Mouse (Mus musculus) MEL (cell line): ENCODE results near the gene Coq10b. TPM values are rescaled to one million over a fixed set of nuclear protein-coding genes. Genes with fewer than 3 reads are reported as not detected.

Experiments used
- DNase-seq: peaks from one replicate; pipeline ENCODE4 v3.0.0; 2011; ENCODE audit warnings: low read depth, low spot score
- H3K27ac ChIP-seq: 2 replicates; pipeline ENCODE4 v1.5.1; 2012; ENCODE audit warnings: low read depth, mild to moderate bottlenecking, control low read depth, low read length, moderate library complexity; ENCODE audit not compliant: control insufficient read depth
- H3K27me3 ChIP-seq, 2 experiments: fragments of 150-350 bp in 1 of 2; sonication (generic) in 1 of 2; 2 replicates each; pipeline ENCODE4 v1.6.1; 2012; ENCODE audit warnings: low read length in 2 of 2, mild to moderate bottlenecking in 2 of 2, improper control_type of control experiment in 1 of 2, moderate library complexity in 1 of 2; ENCODE audit not compliant: insufficient read depth in 2 of 2, control insufficient read depth in 1 of 2
- H3K36me3 ChIP-seq, 2 experiments: 2 replicates each; pipeline ENCODE4 v1.6.1; 2012 to 2014; ENCODE audit warnings: low read length in 2 of 2, improper control_type of control experiment in 1 of 2, inconsistent platforms in 1 of 2, mild to moderate bottlenecking in 1 of 2; ENCODE audit not compliant: insufficient read depth in 2 of 2, control insufficient read depth in 1 of 2
- H3K4me1 ChIP-seq, 2 experiments: fragments of 150-350 bp in 1 of 2; sonication (generic) in 1 of 2; 2 replicates each; pipeline ENCODE4 v1.6.1; 2012; ENCODE audit warnings: low read length in 2 of 2, improper control_type of control experiment in 1 of 2, mild to moderate bottlenecking in 1 of 2; ENCODE audit not compliant: insufficient read depth in 2 of 2, control insufficient read depth in 1 of 2
- H3K4me3 ChIP-seq, 2 experiments: fragments of 150-350 bp in 1 of 2; sonication (generic) in 1 of 2; 2 replicates each; pipeline ENCODE4 v1.5.1; 2012; ENCODE audit warnings: low read depth in 2 of 2, low read length in 2 of 2, mild to moderate bottlenecking in 2 of 2, moderate library complexity in 2 of 2, control low read depth in 1 of 2, improper control_type of control experiment in 1 of 2; ENCODE audit not compliant: control insufficient read depth in 1 of 2, insufficient read depth in 1 of 2
- H3K79me2 ChIP-seq: 2 replicates; pipeline ENCODE4 v1.6.1; 2012; ENCODE audit warnings: mild to moderate bottlenecking, low read length, moderate library complexity; ENCODE audit not compliant: control insufficient read depth, poor library complexity, insufficient read depth
- H3K9ac ChIP-seq: 2 replicates; pipeline ENCODE4 v1.6.1; 2012; ENCODE audit warnings: low read depth, mild to moderate bottlenecking, control low read depth, low read length, moderate library complexity; ENCODE audit not compliant: control insufficient read depth, poor library complexity, severe bottlenecking
- H3K9me3 ChIP-seq: fragments of 150-350 bp; sonication (generic); replicated peaks from 2 replicates; pipeline ENCODE4 v1.6.1; 2012; ENCODE audit warnings: mild to moderate bottlenecking, low read length, improper control_type of control experiment, moderate library complexity; ENCODE audit not compliant: insufficient read depth
- MYB ChIP-seq: IDR thresholded peaks from 2 replicates; pipeline ENCODE4 v1.6.1; 2011; ENCODE audit warnings: mild to moderate bottlenecking, low read depth, low read length, improper control_type of control experiment
- NELFE ChIP-seq: IDR thresholded peaks from 2 replicates; pipeline ENCODE4 v1.6.1; 2011; ENCODE audit warnings: low read depth, low read length, improper control_type of control experiment
- RCOR1 ChIP-seq: IDR thresholded peaks from 2 replicates; pipeline ENCODE4 v1.6.1; 2012; ENCODE audit warnings: low read depth, mild to moderate bottlenecking, inconsistent platforms, low read length, improper control_type of control experiment
- polyA plus RNA-seq, 2 experiments: library from polyadenylated mRNA; stranded (reverse) in 1 of 2; unstranded in 1 of 2; fragments of >175 nt in 1 of 2; fragments of >200 nt in 1 of 2; gene quantifications; 2 replicates each; pipeline versions ENCODE4 v1.2.1 to v1.2.4; 2012; ENCODE audit warnings: low replicate concordance in 2 of 2, low read depth in 1 of 2; ENCODE audit not compliant: insufficient read length in 2 of 2, insufficient read depth in 1 of 2, missing spikeins in 1 of 2
- total RNA-seq: library from RNA; depleted of rRNA; stranded (reverse); fragments of 300-350 nt; gene quantifications from 2 replicates; pipeline ENCODE4 v1.2.3, GENCODE M21; 2012; rRNA removed

Gene Coq10b
- total and polyA plus RNA-seq, 3 experiments, result 9.8 to 84.6 (median 13.4) TPM

DNA sequence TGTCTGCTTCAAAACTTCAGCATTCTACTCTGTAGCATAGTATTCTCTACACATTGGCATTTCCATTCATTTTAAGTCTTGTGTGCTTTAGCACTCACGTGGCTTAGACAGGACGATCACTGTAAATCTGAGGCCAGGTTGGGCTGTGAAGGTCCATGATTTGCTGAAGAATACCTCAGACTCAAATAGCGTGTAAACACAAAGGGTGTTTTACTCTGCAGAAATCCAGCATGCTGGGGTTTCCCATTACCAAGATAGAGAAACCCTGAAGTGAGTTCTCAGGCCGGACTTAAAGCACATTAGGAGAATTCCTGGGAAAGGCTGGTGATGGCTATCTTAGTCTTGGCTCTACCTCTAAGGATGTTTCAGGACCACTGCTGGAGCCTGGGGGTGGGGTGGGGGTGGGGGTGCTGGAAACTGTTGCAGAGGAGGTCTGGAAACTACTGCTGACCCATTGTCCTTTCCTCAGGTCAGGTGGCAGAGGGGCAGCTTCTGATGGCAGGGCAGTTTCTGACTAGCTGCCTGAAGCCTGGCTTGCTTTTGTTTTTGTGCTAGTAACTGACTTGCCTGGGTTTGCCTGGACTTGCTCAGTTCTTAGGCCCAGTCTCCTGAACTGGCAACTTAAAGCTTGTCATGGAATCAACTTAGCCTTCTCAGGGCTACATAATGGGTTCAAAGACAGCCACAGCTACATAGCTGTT lies 56.6 kb downstream of the Coq10b start:
- H3K27me3 ChIP-seq, result no peaks in the 10 kb centered on the region
- DNase-seq, result no peak
- H3K9me3 ChIP-seq, result no peaks in the 10 kb centered on the region
- no peaks in the 10 kb centered on the region for H3K79me2 ChIP-seq
- H3K4me3 ChIP-seq, result no peak overlapping the region
- no peak overlapping the region for H3K9ac ChIP-seq
- no peak overlapping the region for H3K27ac ChIP-seq
- TF ChIP-seq NELFE (no peak), MYB (no peak), RCOR1 (no peak)
- H3K4me1 ChIP-seq, result no peaks in the 10 kb centered on the region
- no peaks in the 10 kb centered on the region for H3K36me3 ChIP-seq

Other genes with a start within 250 kb of the Coq10b start
- gene Ankrd44, start 126.4 kb upstream of the Coq10b start, total RNA-seq, result 1.9 and 2.3 TPM in 2 replicates
- 1 to 10 TPM in 1 of 2 experiments, not detected in 1; 4.4 TPM for gene Ankrd44, start 126.4 kb upstream of the Coq10b start, polyA plus RNA-seq
- 118 and 135 TPM in 2 replicates for gene Sf3b1, start 25.3 kb upstream of the Coq10b start, total RNA-seq
- gene Sf3b1, start 25.3 kb upstream of the Coq10b start, polyA plus RNA-seq, result 100 to 1,000 TPM; 111 to 167 TPM
- 883 and 942 TPM in 2 replicates for gene Hspe1, start 35.4 kb downstream of the Coq10b start, total RNA-seq
- 100 to 1,000 TPM in 1 of 2 experiments, not detected in 1; 752 TPM for gene Hspe1, start 35.4 kb downstream of the Coq10b start, polyA plus RNA-seq
- 775 and 808 TPM in 2 replicates for gene Hspd1, start 35.5 kb downstream of the Coq10b start, total RNA-seq
- 100 to 1,000 TPM; 306 to 885 TPM for gene Hspd1, start 35.5 kb downstream of the Coq10b start, polyA plus RNA-seq
- gene Mob4, start 78.5 kb downstream of the Coq10b start, total RNA-seq, result 20.7 and 22.0 TPM in 2 replicates
- 10 to 100 TPM; 26.6 to 62.1 TPM for gene Mob4, start 78.5 kb downstream of the Coq10b start, polyA plus RNA-seq
- gene Rftn2, start 174.0 kb downstream of the Coq10b start, total RNA-seq, result not detected in 2 replicates
- gene Rftn2, start 174.0 kb downstream of the Coq10b start, polyA plus RNA-seq, result under 1 TPM in 1 of 2 experiments, not detected in 1; 0.01 TPM
- 6.6 and 7.6 TPM in 2 replicates for gene Mars2, start 184.4 kb downstream of the Coq10b start, total RNA-seq
- gene Mars2, start 184.4 kb downstream of the Coq10b start, polyA plus RNA-seq, result 10 to 100 TPM in 1 of 2 experiments, 1 to 10 TPM in 1; 6.0 to 12.8 TPM